Mouse (Mus musculus): ENCODE data around the gene Cadm1. TPM values are rescaled to one million over a fixed set of nuclear protein-coding genes. Genes with fewer than 3 reads are reported as not detected.

Cadm1 gene
- polyA plus RNA-seq, 1 experiment: 70.3 TPM

GRCm38 (mm10) chr9:47802527-47802926 lies 272.6 kb downstream of the Cadm1 start:
- Histone ChIP-seq H3K27me3 (ENCODE audit: control insufficient read depth, insufficient read depth, low read length, poor library complexity, severe bottlenecking) (no peaks in the 10 kb centered on the region), H3K4me3 (ENCODE audit: low read depth, low read length) (no peak overlapping the region), H3K4me1 (ENCODE audit: control insufficient read depth, insufficient read depth, low read length) (no peaks in the 10 kb centered on the region), H3K36me3 (ENCODE audit: control insufficient read depth, insufficient read depth, low read length, poor library complexity, severe bottlenecking) (peaks cover 5% of the 10 kb centered on the region; the same call in 1 of the 2 replicates), H3K9me3 (replicated peaks; ENCODE audit: control insufficient read depth, insufficient read depth, low read length, poor library complexity, severe bottlenecking) (no peaks in the 10 kb centered on the region), H3K9ac (ENCODE audit: low read depth, poor library complexity, severe bottlenecking) (no peak overlapping the region), H3K27ac (ENCODE audit: insufficient read depth, low read length) (no peak overlapping the region)
- no peak for TF ChIP-seq POLR2A (IDR thresholded peaks at IDR 0.05; ENCODE audit: insufficient read depth, low read length)
- no peak for TF ChIP-seq EP300 (IDR thresholded peaks at IDR 0.05; ENCODE audit: insufficient read depth, low read depth, low read length)
- TF ChIP-seq CTCF (IDR thresholded peaks at IDR 0.05; ENCODE audit: low read depth, low read length): no peak

- no peak for TF ChIP-seq POLR2A (IDR thresholded peaks at IDR 0.05; ENCODE audit: insufficient read depth, low read length)
- TF ChIP-seq CTCF (IDR thresholded peaks at IDR 0.05; ENCODE audit: low read depth, low read length): no peak
- 0 out of 2 replicates have a peak, but pooled peaks have one; percentile 60 for TF ChIP-seq EP300 (IDR thresholded peaks at IDR 0.05; ENCODE audit: insufficient read depth, low read depth, low read length)
- peak overlapping the region; percentile 76 for H3K27ac ChIP-seq (ENCODE audit: insufficient read depth, low read length)
- H3K27me3 ChIP-seq (ENCODE audit: control insufficient read depth, insufficient read depth, low read length, poor library complexity, severe bottlenecking): no peaks in the 10 kb centered on the region
- H3K36me3 ChIP-seq (ENCODE audit: control insufficient read depth, insufficient read depth, low read length, poor library complexity, severe bottlenecking): no peaks in the 10 kb centered on the region; the same call in 1 of the 2 replicates
- no peak overlapping the region for H3K4me3 ChIP-seq (ENCODE audit: low read depth, low read length)
- H3K4me1 ChIP-seq (ENCODE audit: control insufficient read depth, insufficient read depth, low read length): no peaks in the 10 kb centered on the region
- H3K9me3 ChIP-seq (replicated peaks; ENCODE audit: control insufficient read depth, insufficient read depth, low read length, poor library complexity, severe bottlenecking): no peaks in the 10 kb centered on the region
- H3K9ac ChIP-seq (ENCODE audit: low read depth, poor library complexity, severe bottlenecking): no peak overlapping the region
Measured at GRCm38 (mm10) chr9:47803531-47804105, 273.6 kb downstream of the Cadm1 start.

- Histone ChIP-seq H3K9me3 (replicated peaks; ENCODE audit: control insufficient read depth, insufficient read depth, low read length, poor library complexity, severe bottlenecking) (no peaks in the 10 kb centered on the region), H3K36me3 (ENCODE audit: control insufficient read depth, insufficient read depth, low read length, poor library complexity, severe bottlenecking) (no peaks in the 10 kb centered on the region; the same call in 1 of the 2 replicates), H3K27ac (ENCODE audit: insufficient read depth, low read length) (no peak overlapping the region), H3K4me1 (ENCODE audit: control insufficient read depth, insufficient read depth, low read length) (no peaks in the 10 kb centered on the region), H3K27me3 (ENCODE audit: control insufficient read depth, insufficient read depth, low read length, poor library complexity, severe bottlenecking) (no peaks in the 10 kb centered on the region), H3K9ac (ENCODE audit: low read depth, poor library complexity, severe bottlenecking) (no peak overlapping the region), H3K4me3 (ENCODE audit: low read depth, low read length) (no peak overlapping the region)
- TF ChIP-seq EP300 (IDR thresholded peaks at IDR 0.05; ENCODE audit: insufficient read depth, low read depth, low read length) (no peak), CTCF (IDR thresholded peaks at IDR 0.05; ENCODE audit: low read depth, low read length) (no peak)
Measured at GRCm38 (mm10) chr9:47805658-47806057, 275.7 kb downstream of the Cadm1 start.

GRCm38 (mm10) chr9:47825668-47826067 lies 295.7 kb downstream of the Cadm1 start:
- Histone ChIP-seq H3K4me1 (ENCODE audit: control insufficient read depth, insufficient read depth, low read length) (peaks cover 1% of the 10 kb centered on the region), H3K36me3 (ENCODE audit: control insufficient read depth, insufficient read depth, low read length, poor library complexity, severe bottlenecking) (no peaks in the 10 kb centered on the region), H3K27ac (ENCODE audit: insufficient read depth, low read length) (no peak overlapping the region), H3K4me3 (ENCODE audit: low read depth, low read length) (no peak overlapping the region), H3K9ac (ENCODE audit: low read depth, poor library complexity, severe bottlenecking) (no peak overlapping the region), H3K9me3 (replicated peaks; ENCODE audit: control insufficient read depth, insufficient read depth, low read length, poor library complexity, severe bottlenecking) (no peaks in the 10 kb centered on the region), H3K27me3 (ENCODE audit: control insufficient read depth, insufficient read depth, low read length, poor library complexity, severe bottlenecking) (no peaks in the 10 kb centered on the region)
- TF ChIP-seq EP300 (IDR thresholded peaks at IDR 0.05; ENCODE audit: insufficient read depth, low read depth, low read length): no peak
- TF ChIP-seq CTCF (IDR thresholded peaks at IDR 0.05; ENCODE audit: low read depth, low read length): no peak
- no peak for TF ChIP-seq POLR2A (IDR thresholded peaks at IDR 0.05; ENCODE audit: insufficient read depth, low read length)

GRCm38 (mm10) chr9:47828762-47829161 lies 298.8 kb downstream of the Cadm1 start:
- H3K27ac ChIP-seq (ENCODE audit: insufficient read depth, low read length): no peak overlapping the region
- no peaks in the 10 kb centered on the region for H3K9me3 ChIP-seq (replicated peaks; ENCODE audit: control insufficient read depth, insufficient read depth, low read length, poor library complexity, severe bottlenecking)
- no peak overlapping the region for H3K9ac ChIP-seq (ENCODE audit: low read depth, poor library complexity, severe bottlenecking)
- peaks cover 4% of the 10 kb centered on the region for H3K4me1 ChIP-seq (ENCODE audit: control insufficient read depth, insufficient read depth, low read length)
- H3K4me3 ChIP-seq (ENCODE audit: low read depth, low read length): no peak overlapping the region
- no peaks in the 10 kb centered on the region for H3K27me3 ChIP-seq (ENCODE audit: control insufficient read depth, insufficient read depth, low read length, poor library complexity, severe bottlenecking)
- H3K36me3 ChIP-seq (ENCODE audit: control insufficient read depth, insufficient read depth, low read length, poor library complexity, severe bottlenecking): no peaks in the 10 kb centered on the region
- TF ChIP-seq EP300 (IDR thresholded peaks at IDR 0.05; ENCODE audit: insufficient read depth, low read depth, low read length) (peak; percentile 61; the same call in 1 of the 2 replicates), CTCF (IDR thresholded peaks at IDR 0.05; ENCODE audit: low read depth, low read length) (no peak), POLR2A (IDR thresholded peaks at IDR 0.05; ENCODE audit: insufficient read depth, low read length) (no peak)

- no peak overlapping the region for H3K9ac ChIP-seq (ENCODE audit: low read depth, poor library complexity, severe bottlenecking)
- H3K4me1 ChIP-seq (ENCODE audit: control insufficient read depth, insufficient read depth, low read length): peaks cover 4% of the 10 kb centered on the region
- H3K27ac ChIP-seq (ENCODE audit: insufficient read depth, low read length): no peak overlapping the region
- no peak for TF ChIP-seq POLR2A (IDR thresholded peaks at IDR 0.05; ENCODE audit: insufficient read depth, low read length)
- TF ChIP-seq CTCF (IDR thresholded peaks at IDR 0.05; ENCODE audit: low read depth, low read length): no peak
- no peak for TF ChIP-seq EP300 (IDR thresholded peaks at IDR 0.05; ENCODE audit: insufficient read depth, low read depth, low read length)
- no peaks in the 10 kb centered on the region for H3K36me3 ChIP-seq (ENCODE audit: control insufficient read depth, insufficient read depth, low read length, poor library complexity, severe bottlenecking)
- no peaks in the 10 kb centered on the region for H3K9me3 ChIP-seq (replicated peaks; ENCODE audit: control insufficient read depth, insufficient read depth, low read length, poor library complexity, severe bottlenecking)
- H3K4me3 ChIP-seq (ENCODE audit: low read depth, low read length): no peak overlapping the region
- no peaks in the 10 kb centered on the region for H3K27me3 ChIP-seq (ENCODE audit: control insufficient read depth, insufficient read depth, low read length, poor library complexity, severe bottlenecking)
Measured at GRCm38 (mm10) chr9:47829204-47829603, 299.2 kb downstream of the Cadm1 start.

Data from ES-Bruce4 (cell line).